Mouse (Mus musculus) fibroblast of lung, adult 2 months (primary cell): Measurements from ENCODE around the gene Dohh.

ENCODE experiments used
- DNase-seq: peaks from one replicate; pipeline ENCODE4 v3.0.0-alpha.2; 2011; ENCODE audit warnings: low read depth

The Dohh gene

GRCm38 (mm10) chr10:81418216-81419070 lies 34.2 kb downstream of the Dohh start:
- DNase-seq: no peak

- DNase-seq: no peak
These were observed 35.1 kb downstream of the Dohh start for GRCm38 (mm10) chr10:81419111-81419928.

- no peak for DNase-seq
These were observed 36.1 kb downstream of the Dohh start for GRCm38 (mm10) chr10:81420191-81420767.

GRCm38 (mm10) chr10:81421041-81421796 lies 37.0 kb downstream of the Dohh start:
- no peak for DNase-seq

GRCm38 (mm10) chr10:81421797-81422100 lies 37.5 kb downstream of the Dohh start:
- no peak for DNase-seq

GRCm38 (mm10) chr10:81422191-81422590 lies 38.0 kb downstream of the Dohh start:
- DNase-seq: no peak

- no peak for DNase-seq
These were observed 38.5 kb downstream of the Dohh start for GRCm38 (mm10) chr10:81422661-81423217.

- DNase-seq: no peak
These were observed 39.4 kb downstream of the Dohh start for GRCm38 (mm10) chr10:81423476-81424245.

GRCm38 (mm10) chr10:81424246-81425051 lies 40.2 kb downstream of the Dohh start:
- no peak for DNase-seq

GRCm38 (mm10) chr10:81425236-81425850 lies 41.1 kb downstream of the Dohh start:
- DNase-seq: peak; percentile 73

- no peak for DNase-seq
These were observed 41.9 kb downstream of the Dohh start for GRCm38 (mm10) chr10:81426081-81426671.

- no peak for DNase-seq
These were observed 42.7 kb downstream of the Dohh start for GRCm38 (mm10) chr10:81426897-81427296.

GRCm38 (mm10) chr10:81427327-81427726 lies 43.1 kb downstream of the Dohh start:
- DNase-seq: no peak

GRCm38 (mm10) chr10:81427804-81428506 lies 43.7 kb downstream of the Dohh start:
- DNase-seq: no peak

GRCm38 (mm10) chr10:81428507-81428870 lies 44.3 kb downstream of the Dohh start:
- no peak for DNase-seq

GRCm38 (mm10) chr10:81429092-81429491 lies 44.9 kb downstream of the Dohh start:
- DNase-seq: no peak

GRCm38 (mm10) chr10:81429605-81430061 lies 45.4 kb downstream of the Dohh start:
- no peak for DNase-seq

GRCm38 (mm10) chr10:81430141-81430830 lies 46.1 kb downstream of the Dohh start:
- no peak for DNase-seq
